Mouse (Mus musculus): ENCODE measurements around the gene B3gnt4. TPM values are rescaled to one million over a fixed set of nuclear protein-coding genes. Genes with fewer than 3 reads are reported as not detected.

The B3gnt4 gene
- total RNA-seq (2023), result not detected

GRCm38 (mm10) chr5:123510160-123510559, at the start of gene B3gnt4:
Gene B3gnt4, plus strand, starts transcription at chr5:123510460.

GRCm38 (mm10) chr5:123489112-123489785, 21.0 kb upstream of the B3gnt4 start, which contains the start of the genes Lrrc43 and Il31:
Gene Lrrc43, plus strand, starts transcription at chr5:123489305.
Gene Il31, minus strand, starts transcription at chr5:123489489.

DNA sequence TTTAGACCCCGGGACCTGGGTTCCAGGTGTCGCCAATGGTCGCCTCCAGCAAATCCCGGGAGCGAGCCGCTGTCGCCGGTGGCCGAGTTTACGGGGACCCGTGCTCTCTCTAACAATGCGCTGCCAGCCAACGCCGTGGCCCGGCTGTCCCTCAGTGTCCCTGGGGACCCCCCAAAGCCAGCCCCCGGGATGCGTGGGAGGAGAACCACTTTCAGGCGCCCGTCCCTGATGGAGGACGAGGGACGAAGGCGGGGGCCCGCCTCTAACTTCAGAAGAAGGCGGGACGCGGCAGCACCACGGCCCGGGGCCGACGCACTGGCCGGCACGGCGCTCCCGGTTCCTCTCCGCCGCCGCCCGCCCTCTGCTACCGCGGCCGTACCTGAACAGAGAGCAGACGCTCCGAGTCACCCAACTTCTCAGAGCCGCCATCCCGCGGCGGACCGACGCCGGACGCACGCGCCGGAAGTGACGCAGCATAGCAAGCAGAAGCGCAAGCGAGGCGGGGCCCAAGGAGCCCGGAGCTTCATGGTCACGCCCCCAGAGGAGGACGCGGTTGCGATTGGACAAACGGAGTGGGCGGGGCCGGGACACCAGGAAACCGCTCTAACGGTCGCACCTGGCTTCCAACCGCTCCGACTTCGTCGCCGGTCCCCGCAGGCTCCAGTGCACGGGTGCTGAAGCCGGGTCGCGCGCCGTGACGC, 13.6 kb downstream of the B3gnt4 start, which contains the start of gene Diablo:
Diablo (minus strand) TSS at position 485 of the 701 bp plus-strand sequence.

DNA sequence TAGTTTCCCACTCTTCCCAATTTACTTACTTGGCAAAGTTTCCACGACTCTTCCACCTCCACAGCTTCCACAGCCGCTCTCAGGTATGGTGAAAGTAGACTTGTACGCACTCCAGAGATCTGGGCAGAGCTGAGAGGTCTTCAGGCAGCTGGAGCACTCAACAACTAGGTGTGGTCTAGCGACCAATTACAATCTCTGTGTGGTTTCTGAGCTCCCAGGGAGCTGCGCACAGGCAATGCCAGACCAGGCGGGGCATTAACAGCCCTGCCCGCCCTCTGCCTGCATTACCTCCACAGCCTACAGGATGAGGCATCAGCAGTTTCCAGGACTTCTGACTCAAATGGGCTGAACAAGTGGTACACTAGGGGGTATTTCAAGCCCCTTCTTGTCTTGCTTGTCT, 15.0 kb downstream of the B3gnt4 start, which contains the start of gene Gm49027:
Gm49027 (minus strand) TSS at position 208 of the 400 bp plus-strand sequence.

Other genes with a start within 250 kb of the B3gnt4 start
- 15.4 TPM for gene Bcl7a, start 166.6 kb upstream of the B3gnt4 start, total RNA-seq (2023)
- gene Mlxip, start 115.7 kb upstream of the B3gnt4 start, total RNA-seq (2023), result 87.5 TPM
- not detected for gene Lrrc43, start 21.2 kb upstream of the B3gnt4 start, total RNA-seq (2023)
- not detected for gene Il31, start 21.0 kb upstream of the B3gnt4 start, total RNA-seq (2023)
- 55.7 TPM for gene Diablo, start 13.7 kb downstream of the B3gnt4 start, total RNA-seq (2023)
- 4.8 TPM for gene Gm49027, start 15.0 kb downstream of the B3gnt4 start, total RNA-seq (2023)
- 49.0 TPM for gene Vps33a, start 62.6 kb downstream of the B3gnt4 start, total RNA-seq (2023)
- 99.2 TPM for gene Clip1, start 174.2 kb downstream of the B3gnt4 start, total RNA-seq (2023)
- gene Zcchc8, start 210.6 kb downstream of the B3gnt4 start, total RNA-seq (2023), result 78.7 TPM
- 247 TPM for gene Rsrc2, start 239.0 kb downstream of the B3gnt4 start, total RNA-seq (2023)
- 1.1 TPM for gene Kntc1, start 239.3 kb downstream of the B3gnt4 start, total RNA-seq (2023)